Mouse (Mus musculus): ENCODE results near the gene Acat3. TPM values are rescaled to one million over a fixed set of nuclear protein-coding genes. Genes with fewer than 3 reads are reported as not detected.

Gene Acat3
- polyA plus RNA-seq, 1 experiment, result 0.05 TPM

DNA sequence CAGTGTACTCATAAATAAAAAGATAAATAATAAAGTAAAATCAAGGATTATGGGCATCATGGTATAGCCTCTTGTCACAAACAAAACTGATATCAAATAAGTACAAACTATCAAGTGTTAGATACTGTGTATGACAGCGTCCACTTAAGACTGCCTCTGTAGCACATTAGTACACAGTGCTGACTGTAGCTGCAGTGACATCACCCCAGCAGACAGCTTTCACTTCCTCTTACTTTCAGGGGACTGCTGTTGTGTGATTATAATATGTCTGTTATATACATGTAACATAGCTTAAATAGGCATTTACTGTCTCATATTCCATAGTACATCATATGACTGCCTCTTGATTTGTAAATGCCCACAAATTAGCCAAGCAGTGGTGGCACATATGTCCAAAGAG is 19.3 kb downstream of the Acat3 start:
- TF ChIP-seq GATA1 (IDR thresholded peaks at IDR 0.05; ENCODE audit: low read length), result no peak

DNA sequence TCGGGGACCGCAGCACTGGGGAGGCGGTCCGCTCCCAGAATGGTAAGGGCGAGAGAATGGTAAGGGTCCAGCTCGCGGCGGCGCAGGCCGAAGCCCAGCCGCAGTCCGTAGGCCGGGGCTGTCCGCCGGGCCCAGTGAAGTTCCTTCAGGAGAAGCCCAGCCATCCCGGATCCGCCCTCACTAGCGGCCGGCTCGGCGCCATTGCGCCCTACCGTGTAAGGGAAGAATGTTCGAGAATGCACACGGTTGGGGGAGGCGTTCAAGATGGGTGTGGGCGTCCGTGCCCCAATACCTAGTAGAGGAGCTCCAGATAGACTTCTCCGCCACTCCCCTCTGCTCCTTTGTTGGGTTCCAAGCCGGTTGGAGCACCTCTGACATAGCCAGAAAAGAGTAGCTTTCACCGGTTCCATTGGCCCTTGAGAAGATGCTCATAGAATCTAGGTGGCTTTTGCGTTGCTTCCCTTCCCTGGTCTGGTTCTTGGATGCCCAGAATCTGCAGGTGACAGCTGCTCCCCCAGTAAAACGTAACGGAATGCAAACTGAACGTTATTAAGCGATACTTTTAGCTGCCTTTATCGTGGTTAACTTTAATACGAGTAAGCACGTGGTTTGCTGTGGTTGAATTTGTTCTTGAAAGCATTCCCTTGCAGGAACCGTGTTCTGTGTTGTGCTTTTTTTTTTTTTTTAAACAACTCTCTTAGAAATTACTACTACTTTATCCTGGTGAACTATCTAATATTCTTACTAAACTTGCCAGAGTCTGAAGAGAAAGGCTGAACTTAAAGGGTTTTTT is 23.6 kb downstream of the Acat3 start:
- no peak for TF ChIP-seq GATA1 (IDR thresholded peaks at IDR 0.05; ENCODE audit: low read length)

DNA sequence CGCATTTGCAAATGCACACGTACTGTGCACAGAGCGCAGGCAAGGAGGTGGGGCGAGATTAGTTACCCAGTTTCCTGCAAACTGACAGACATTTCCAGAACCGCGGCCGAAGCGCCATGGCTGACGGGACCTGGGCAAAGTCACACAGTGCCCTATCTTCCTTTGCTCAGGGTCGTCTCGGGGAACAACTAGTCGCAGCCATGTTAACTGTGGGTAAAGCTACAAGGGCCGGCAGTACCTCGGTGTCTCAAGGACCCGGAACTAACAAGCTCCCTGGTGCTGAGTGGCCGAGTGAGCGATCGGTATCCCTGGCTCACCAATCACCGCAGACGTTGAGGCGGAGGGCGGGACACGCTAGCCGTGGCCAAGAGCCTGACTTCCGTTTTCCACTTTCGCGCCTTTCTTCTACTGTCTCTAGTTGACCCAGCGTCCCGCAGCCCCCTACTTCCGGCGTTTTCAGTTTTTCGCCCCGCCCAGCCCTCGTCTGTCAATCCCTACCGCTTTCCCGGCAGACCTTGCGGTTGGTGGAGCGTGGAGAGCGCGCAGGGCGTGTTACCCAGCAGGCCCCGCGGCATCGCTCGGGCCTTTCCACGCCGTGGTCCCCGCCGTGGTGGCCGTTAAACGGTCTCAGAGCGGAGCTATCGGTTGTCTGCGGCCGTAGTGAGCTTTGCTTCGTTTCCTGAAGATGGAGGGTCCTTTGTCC is 24.4 kb downstream of the Acat3 start, which contains the start of gene Mrpl18:
Mrpl18 (minus strand) TSS at position 465 of the 703 bp plus-strand sequence.
- TF ChIP-seq GATA1 (IDR thresholded peaks at IDR 0.05; ENCODE audit: low read length), result no peak

DNA sequence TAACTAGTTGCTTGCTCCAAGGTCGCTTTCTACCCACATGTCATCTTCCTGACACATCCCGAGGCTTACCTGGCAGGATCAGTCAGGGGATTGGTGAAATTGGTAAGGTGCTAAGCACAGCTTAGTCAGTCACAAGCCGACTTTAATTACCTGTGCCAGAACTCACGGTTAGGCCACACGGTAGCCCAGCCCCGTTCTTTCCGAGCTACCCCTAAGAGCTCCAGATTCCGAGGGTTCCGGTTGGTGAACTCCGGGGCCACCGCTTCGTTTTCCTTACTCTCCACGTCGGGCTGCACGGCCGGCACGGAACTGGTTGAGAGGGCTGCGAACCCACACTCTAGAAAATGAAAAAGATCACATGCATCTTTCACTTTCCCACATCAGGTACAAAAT is 24.9 kb downstream of the Acat3 start, which contains the start of gene Tcp1:
Tcp1 (plus strand) TSS at position 214 of the 393 bp plus-strand sequence.
- TF ChIP-seq GATA1 (IDR thresholded peaks at IDR 0.05; ENCODE audit: low read length), result no peak

DNA sequence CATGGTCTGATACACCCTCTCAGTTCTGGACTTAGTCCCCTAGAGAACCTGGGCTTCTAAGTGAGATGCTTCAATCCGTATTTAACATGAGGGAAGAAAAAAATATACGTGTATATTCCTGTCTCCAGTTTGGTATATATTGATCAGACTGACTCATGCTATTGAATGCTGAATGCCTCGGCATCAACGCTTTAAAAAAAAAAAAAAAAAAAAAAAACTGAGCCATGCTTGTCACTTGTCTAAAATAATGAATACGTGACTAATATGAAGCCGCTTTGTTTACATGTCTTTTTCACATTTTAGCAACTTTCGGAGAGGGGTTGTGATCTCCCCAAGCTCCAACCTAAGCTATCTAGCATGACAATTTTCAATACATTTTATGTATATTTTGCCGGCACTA is 30.0 kb downstream of the Acat3 start:
- TF ChIP-seq GATA1 (IDR thresholded peaks at IDR 0.05; ENCODE audit: low read length), result no peak

DNA sequence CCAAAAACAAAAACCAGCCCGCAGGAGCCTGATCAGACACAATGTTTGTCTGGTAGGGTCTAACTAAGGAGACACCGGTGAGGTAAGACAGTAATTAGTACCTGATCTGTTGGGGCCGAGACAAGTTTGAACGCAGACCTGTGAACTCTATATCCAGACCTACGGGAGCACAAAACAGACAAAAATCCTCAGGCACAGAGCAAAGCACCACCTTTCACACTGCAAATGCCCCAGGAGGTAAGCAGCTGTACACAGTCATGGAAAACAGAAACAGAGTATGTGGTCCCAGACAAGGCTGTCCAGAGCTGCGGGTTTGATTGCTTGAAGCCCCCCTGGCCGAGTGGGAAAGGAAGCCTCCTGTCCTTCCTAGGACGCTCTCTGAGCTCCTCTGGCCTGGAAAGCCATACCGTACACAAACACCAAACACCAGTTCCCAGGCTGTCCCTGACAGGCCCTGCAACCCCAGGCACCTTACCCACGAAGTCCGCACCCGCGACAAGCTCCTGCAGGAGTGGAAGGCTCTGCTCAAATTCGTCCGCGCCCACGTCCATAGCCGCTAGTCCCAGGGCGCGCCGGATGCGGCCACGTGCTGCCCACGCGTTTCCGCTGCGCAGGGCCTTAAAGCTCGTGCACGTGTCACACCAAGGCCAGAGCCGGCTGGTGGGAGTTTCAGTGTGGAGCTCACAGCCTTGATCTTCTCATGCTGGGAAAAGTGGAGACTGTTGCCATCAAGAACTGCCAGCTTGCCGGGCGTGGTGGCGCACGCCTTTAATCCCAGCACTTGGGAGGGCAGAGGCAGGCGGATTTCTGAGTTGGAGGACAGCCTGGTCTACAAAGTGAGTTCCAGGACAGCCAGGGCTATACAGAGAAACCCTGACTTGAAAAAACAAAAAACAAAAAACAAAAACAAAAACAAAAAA is 30.8 kb downstream of the Acat3 start, which contains the start of gene Pnldc1:
Pnldc1 (minus strand) TSS at position 870 of the 920 bp plus-strand sequence.
- no peak for TF ChIP-seq GATA1 (IDR thresholded peaks at IDR 0.05; ENCODE audit: low read length)

DNA sequence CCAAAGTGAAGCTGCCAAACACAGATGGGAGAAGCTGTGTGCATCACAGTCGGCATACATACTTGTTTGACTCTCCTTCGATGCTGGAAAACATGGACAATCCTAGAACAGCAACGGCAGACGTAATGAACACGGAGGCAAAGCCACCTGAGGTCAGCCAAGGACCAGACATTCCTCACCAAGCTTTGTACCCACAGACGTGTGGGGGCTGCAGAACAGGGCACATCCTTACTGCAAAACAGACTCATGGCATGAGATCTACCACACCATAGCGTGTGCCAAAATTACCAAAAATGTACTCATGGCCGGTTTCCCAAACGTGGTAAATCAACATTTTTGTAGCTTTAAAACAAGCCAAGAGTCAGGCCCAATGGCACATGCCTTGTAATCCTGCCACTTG is 34.0 kb downstream of the Acat3 start:
- no peak for TF ChIP-seq GATA1 (IDR thresholded peaks at IDR 0.05; ENCODE audit: low read length)

DNA sequence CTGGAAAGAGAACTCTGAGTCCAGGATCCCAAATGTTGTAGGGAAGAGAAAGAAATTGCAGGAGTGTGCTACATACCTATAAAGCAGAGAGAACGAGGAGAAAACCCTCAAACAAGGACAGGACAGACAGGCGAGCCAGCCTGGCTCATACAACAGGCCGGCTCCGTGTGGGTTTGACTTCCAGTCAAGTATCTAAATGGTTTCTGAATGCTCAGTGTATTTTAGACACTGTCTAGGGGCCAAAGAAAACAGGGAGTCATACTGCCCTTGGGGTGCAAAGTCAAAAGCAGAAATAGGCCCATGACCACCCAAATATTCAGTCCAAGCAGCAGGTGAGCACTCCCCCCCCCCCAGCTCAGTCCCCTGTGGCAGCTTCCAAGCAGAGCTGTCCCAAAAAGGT is 34.6 kb downstream of the Acat3 start:
- no peak for TF ChIP-seq GATA1 (IDR thresholded peaks at IDR 0.05; ENCODE audit: low read length)

DNA sequence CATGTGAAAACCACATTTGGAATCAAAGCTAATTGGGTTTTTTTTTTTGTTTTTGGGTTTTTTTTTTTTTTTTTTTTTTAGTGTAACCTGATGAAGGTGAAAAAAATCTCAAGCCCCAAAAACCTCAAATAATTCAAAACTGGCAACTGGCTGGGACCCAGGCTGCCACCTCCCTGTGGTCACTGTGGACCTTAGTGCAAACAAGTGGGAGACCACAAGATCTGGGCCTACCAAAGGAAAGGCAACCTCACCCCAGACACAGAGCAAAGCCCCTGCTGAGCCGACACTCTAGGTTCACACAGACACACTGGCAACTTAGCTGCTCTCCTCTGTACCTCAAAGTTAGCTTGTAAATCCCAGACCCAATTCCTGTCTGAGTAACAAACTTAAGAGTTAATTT is 36.1 kb downstream of the Acat3 start:
- no peak for TF ChIP-seq GATA1 (IDR thresholded peaks at IDR 0.05; ENCODE audit: low read length)

DNA sequence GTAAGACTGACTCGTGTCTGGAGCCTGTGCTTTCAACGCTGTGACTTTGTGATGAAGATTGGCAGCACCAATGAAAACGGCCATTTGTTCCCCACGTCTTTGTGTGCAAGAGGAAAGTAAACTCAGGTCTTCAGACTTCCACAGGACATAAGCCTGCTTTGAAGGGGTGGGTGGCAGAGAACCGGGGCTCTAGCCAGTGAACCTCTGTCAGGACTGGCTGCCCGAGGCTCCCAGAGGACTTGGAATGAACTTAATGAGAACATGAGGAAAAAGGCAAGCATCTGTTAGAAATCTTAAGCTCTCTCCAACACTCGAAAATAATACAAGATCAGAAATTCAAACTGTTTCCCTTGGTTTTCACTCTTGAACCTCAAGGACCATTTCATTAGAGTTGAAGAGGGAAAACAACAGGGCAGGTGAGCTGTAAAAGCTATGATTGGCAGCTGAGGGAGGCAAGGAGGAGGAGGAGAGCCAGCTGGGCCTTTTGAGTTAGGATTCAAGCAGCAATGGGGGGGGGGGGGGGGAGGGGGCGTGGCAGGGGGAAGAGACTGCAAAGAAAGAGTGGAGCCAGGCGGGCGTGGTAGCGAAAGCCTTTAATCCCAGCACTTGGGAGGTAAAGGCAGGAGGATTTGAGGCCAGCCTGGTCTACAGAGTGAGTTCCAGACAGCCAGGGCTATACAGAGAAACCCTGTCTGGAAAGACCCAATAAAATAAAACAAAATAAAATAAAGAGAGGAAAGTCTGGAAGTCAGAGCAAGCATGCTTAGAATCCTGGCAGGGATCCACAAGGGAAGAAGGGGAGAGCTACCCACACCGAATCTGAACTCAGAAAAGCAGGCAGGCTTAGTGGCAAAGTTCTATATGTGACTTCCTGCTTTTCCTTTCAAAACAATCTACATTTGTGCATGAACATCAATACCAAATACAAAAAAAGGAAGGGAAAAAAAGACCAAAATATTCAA is 36.7 kb downstream of the Acat3 start:
- no peak for TF ChIP-seq GATA1 (IDR thresholded peaks at IDR 0.05; ENCODE audit: low read length)

DNA sequence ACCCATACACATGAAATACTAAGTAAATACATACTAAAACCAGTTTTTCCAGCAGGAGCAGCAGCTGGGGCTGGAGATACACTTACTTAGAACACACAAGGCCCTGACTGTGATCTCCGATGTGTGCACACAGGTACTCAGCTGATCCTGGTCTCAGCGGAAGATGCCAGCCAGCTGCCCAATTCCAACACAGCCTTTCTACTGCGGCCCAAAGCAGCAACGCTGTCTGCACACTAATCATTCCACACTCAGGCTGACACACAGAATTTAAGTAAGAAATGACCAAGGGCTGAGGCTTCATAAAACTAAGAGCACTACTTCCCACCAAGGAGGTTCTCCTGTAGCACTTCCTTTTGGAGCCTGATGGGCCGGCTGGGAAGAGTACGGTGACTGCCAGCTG is 38.1 kb downstream of the Acat3 start:
- TF ChIP-seq GATA1 (IDR thresholded peaks at IDR 0.05; ENCODE audit: low read length), result no peak

DNA sequence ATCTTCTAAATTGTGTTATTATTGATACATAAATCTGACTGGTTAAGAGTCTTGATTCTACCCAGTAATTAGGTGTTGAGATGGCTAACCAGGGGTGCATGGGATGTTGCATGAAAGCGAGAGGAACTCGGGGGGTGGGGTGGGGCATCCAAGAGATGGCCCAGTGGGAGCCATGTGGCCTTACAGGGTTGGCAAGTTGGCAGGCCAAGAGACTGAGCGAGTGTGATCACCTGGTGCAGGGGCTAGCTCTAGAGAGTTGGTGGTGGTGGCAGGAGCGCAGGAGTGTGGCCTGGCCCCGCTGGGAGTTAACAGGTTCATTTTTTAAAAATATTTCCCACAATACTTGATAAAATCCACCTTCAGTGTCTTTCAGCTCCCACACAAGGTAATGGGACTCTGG is 42.7 kb downstream of the Acat3 start:
- TF ChIP-seq GATA1 (IDR thresholded peaks at IDR 0.05; ENCODE audit: low read length), result no peak

DNA sequence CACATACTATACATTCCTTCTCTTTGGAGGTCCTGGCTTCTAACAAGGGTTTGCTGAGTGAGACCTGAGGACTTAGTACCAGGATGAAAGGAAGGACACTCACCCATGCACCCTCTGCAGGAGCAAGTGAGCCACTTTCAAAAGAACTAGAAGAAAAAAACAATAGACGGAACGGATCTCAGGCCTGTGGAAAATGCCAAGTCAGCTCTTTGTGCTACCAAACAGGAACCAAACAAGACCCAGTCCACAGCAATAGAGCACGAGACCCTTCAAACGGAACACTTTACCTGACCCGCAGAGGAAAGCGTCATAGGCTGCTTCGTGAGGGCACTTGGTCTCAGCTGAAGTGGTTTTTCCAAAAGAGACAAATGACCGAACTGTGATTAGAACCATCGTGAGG is 48.4 kb downstream of the Acat3 start:
- TF ChIP-seq GATA1 (IDR thresholded peaks at IDR 0.05; ENCODE audit: low read length), result no peak

DNA sequence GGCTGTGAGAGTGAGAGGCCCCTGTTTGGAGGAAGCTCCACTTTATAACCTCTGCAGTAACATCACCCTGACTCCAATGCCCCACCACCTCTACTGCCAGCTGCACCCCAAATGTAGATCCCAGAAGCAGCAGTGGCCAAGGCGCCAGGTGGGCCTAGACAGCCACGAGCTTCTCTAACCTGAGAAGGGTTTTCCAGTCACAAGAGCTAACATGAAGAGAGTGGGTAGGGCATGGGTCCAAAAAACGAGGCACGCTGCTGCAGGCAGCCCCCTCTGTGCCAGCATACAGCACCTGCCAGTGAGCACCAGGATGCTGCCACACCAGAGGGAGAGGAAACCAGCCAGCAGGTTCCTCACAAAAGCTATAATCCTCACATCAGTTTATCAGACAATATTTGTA is 49.3 kb downstream of the Acat3 start:
- TF ChIP-seq GATA1 (IDR thresholded peaks at IDR 0.05; ENCODE audit: low read length), result no peak

Measured in G1E-ER4 (cell line).